Mouse (Mus musculus) monocyte, adult 5-6 weeks (primary cell): ENCODE data around the gene Ripply2. TPM values are rescaled to one million over a fixed set of nuclear protein-coding genes. Genes with fewer than 3 reads are reported as not detected.
"Not testable (repeated sequence)": the region's sequence is repeated elsewhere in the genome, so short reads cannot be mapped to it uniquely, and the experiment has no call there.

Experiments
- ATAC-seq: fragments of 153-309, 156-312 bp; replicated peaks from 2 replicates; pipeline ENCODE4 v1.8.0; 2017; ENCODE audit warnings: mild to moderate bottlenecking; ENCODE audit not compliant: low TSS enrichment, insufficient number of reproducible peaks, severe bottlenecking, poor library complexity, low FRiP score
- total RNA-seq: library from RNA; stranded (forward); fragments of 200-1000, 200-491, 200-594 nt; gene quantifications from 3 replicates; pipeline ENCODE4 v1.2.3, GENCODE M21; 2017

Ripply2 gene
- total RNA-seq, result not detected in 3 replicates

- ATAC-seq, result no peak
Observed at GRCm38 (mm10) chr9:87015288-87015937, at the start of gene Ripply2. Gene Ripply2 (plus strand): TSS chr9:87015537.

- ATAC-seq, result not testable (repeated sequence)
Observed at GRCm38 (mm10) chr9:86972471-86972870, 42.9 kb upstream of the Ripply2 start.

GRCm38 (mm10) chr9:86973562-86973961 is 41.8 kb upstream of the Ripply2 start:
- ATAC-seq, result no peak

DNA sequence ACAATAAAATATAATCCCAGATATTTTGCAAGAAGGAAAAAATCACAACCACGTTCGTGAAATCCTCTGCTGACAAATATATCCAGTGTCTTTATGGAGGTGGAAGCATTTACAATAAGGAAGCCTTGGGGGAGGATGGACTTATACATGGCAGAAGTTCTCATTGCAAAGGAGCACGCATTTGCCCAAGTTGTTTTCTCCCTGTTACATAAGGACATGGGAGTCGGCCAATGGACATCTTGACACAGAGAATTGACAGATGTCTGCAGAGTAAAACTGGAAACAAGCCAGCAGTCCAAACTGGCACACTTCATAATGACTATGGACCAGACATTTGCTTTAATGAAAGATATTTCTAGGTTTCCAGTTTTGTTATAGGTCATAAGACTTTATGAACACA is 38.4 kb upstream of the Ripply2 start:
- no peak for ATAC-seq

- ATAC-seq, result no peak
Observed at GRCm38 (mm10) chr9:86978257-86978907, 37.0 kb upstream of the Ripply2 start.

GRCm38 (mm10) chr9:86980048-86980447 is 35.3 kb upstream of the Ripply2 start:
- no peak for ATAC-seq

DNA sequence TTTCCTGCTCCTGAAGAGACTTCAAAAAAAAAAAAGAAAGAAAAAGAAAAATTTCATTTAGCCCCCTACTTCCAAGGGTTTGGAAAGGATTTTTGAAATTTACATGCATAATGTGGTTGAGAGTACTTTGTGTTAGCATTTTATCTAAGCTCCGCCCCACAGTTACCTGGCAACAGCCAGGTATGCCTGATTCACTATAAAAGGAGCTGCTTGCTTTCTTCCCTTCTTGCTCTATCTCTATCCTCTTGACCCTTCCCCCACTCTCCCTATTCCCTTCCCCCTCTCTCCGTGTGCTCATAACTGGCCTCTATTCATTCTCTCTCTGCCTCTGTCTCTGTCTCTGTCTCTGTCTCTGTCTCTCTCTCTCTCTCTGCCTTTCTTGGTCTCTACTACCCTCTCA is 34.4 kb upstream of the Ripply2 start:
- ATAC-seq, result no peak

GRCm38 (mm10) chr9:86981551-86981950 is 33.8 kb upstream of the Ripply2 start:
- ATAC-seq, result no peak

GRCm38 (mm10) chr9:86984583-86984982 is 30.8 kb upstream of the Ripply2 start:
- ATAC-seq, result no peak

GRCm38 (mm10) chr9:86985105-86985504 is 30.2 kb upstream of the Ripply2 start:
- ATAC-seq, result no peak

GRCm38 (mm10) chr9:86986703-86987296 is 28.5 kb upstream of the Ripply2 start:
- ATAC-seq, result no peak

- no peak for ATAC-seq
Observed at GRCm38 (mm10) chr9:86989822-86990221, 25.5 kb upstream of the Ripply2 start.

- ATAC-seq, result no peak
Observed at GRCm38 (mm10) chr9:86991758-86992157, 23.6 kb upstream of the Ripply2 start.

- no peak for ATAC-seq
Observed at GRCm38 (mm10) chr9:86997046-86997691, 18.2 kb upstream of the Ripply2 start.

GRCm38 (mm10) chr9:86999956-87000582 is 15.3 kb upstream of the Ripply2 start:
- no peak for ATAC-seq

- no peak for ATAC-seq
Observed at GRCm38 (mm10) chr9:87004701-87005434, 10.5 kb upstream of the Ripply2 start.

DNA sequence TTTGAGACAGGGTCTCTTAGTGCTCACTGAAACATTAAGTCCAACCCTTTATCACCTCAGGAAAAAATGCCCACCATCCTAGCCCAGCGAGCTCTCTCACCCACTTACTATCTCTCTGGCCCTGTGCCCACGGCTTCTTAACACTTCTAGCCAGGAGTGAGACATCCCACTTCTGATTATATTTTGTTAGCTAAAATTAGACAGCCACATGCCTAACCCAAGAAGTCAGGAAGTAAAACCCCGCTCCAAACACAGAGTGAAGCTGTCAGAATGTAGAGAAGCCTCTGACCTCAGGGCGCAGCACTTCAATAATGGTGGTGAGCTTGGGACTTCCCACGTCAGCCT is 9.9 kb upstream of the Ripply2 start:
- no peak for ATAC-seq

DNA sequence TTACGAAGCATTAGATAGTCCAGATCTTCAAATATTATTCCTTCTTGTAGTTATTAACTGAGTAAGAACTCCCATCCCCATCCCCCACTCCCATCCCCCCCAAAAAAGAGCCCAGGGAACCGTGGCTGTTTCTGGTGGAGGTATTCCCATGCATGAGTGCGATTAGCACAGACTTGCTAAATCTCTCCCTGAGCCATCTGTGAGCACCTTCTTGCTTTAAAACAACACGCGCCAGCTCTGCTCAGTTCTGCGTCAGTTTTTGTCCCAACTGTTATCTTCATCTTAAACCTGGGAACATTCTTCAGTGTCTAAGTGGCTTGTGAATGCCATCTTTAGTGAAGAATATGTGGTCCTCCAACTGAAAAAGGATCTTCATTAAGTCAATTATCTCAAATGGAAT is 6.8 kb upstream of the Ripply2 start:
- no peak for ATAC-seq

- no peak for ATAC-seq
Observed at GRCm38 (mm10) chr9:87008919-87009318, 6.4 kb upstream of the Ripply2 start.
